ENCODE assay signal across 21 mouse cellular contexts in the genomic region with DNA sequence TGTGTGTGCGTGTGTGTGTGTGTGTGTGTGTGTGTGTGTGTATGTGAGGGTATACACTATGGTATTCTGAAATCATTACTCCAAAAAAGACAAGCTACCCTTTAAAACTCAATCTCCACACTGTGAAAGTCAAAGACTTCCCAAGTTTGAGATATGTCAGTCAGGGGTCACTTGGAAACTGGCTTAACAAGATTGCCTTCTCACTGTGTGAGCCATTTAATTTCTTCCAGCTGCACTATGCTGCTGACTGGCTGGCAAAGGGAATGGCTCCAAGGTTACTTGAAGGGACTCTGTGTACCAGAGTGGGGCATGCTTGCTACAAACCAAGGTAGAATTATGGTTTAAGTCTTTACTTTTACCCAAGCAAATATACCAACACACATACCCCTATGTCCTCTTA.
"Had no signal": no experiment of that assay in that cellular context is flagged by ENCODE, and none has a peak within 500 bp of the region (broad histone marks: within the 10 kb centered on the region; RNA-seq: fewer than 3 reads in every experiment).

No protein-coding gene starts in this region.

- H3K4me1 ChIP-seq: limb, embryonic 15.5 days; midbrain, embryonic 12.5 days; midbrain, embryonic 15.5 days; neural tube, embryonic 12.5 days; neural tube, embryonic 15.5 days had no signal

- H3K4me2 ChIP-seq: limb, embryonic 15.5 days; liver, embryonic 11.5 days; lung, embryonic 14.5 days; midbrain, embryonic 12.5 days; midbrain, embryonic 15.5 days; neural tube, embryonic 12.5 days; neural tube, embryonic 15.5 days had no signal

- H3K27ac ChIP-seq: limb, embryonic 15.5 days; liver, embryonic 14.5 days; macrophage; midbrain, embryonic 12.5 days; midbrain, embryonic 15.5 days; neural tube, embryonic 12.5 days; neural tube, embryonic 15.5 days; stomach, postnatal 0 days had no signal

- H3K9ac ChIP-seq: limb, embryonic 15.5 days; liver, embryonic 14.5 days; liver, postnatal 0 days; lung, embryonic 14.5 days; midbrain, embryonic 12.5 days; midbrain, embryonic 15.5 days; neural tube, embryonic 12.5 days; neural tube, embryonic 15.5 days had no signal

- H3K4me3 ChIP-seq: limb, embryonic 15.5 days; midbrain, embryonic 12.5 days; midbrain, embryonic 15.5 days; neural tube, embryonic 12.5 days; neural tube, embryonic 15.5 days had no signal

- H3K9me3 ChIP-seq: limb, embryonic 15.5 days; midbrain, embryonic 12.5 days; midbrain, embryonic 15.5 days; neural tube, embryonic 12.5 days; neural tube, embryonic 15.5 days had no signal

- H3K36me3 ChIP-seq: limb, embryonic 15.5 days; midbrain, embryonic 12.5 days; midbrain, embryonic 15.5 days; neural tube, embryonic 12.5 days; neural tube, embryonic 15.5 days had no signal

- H3K27me3 ChIP-seq: limb, embryonic 15.5 days; midbrain, embryonic 12.5 days; midbrain, embryonic 15.5 days; neural tube, embryonic 12.5 days; neural tube, embryonic 15.5 days had no signal

- ATAC-seq: liver, postnatal 0 days; lung, postnatal 0 days; midbrain, embryonic 15.5 days had no signal

- DNase-seq: kidney, adult 8-10 months; kidney, postnatal 14 days; kidney, postnatal 4 days; left cerebral cortex, postnatal 4 days; liver, postnatal 0 days; lung, embryonic 14.5 days; right cerebral cortex, adult 18-20 months; right cerebral cortex, postnatal 14 days; right cerebral cortex, postnatal 4 days; thymus, adult 2 months; thymus, postnatal 25 days had no signal
